Mouse (Mus musculus) forebrain, embryonic 11.5 days (tissue): ENCODE data around the gene Zfhx3. TPM values are rescaled to one million over a fixed set of nuclear protein-coding genes. Genes with fewer than 3 reads are reported as not detected.

Experiments
- ATAC-seq: fragments of 200-750 bp; cut with Nextera tagmentation; replicated peaks from 2 replicates; pipeline ENCODE4 v1.8.0; 2017; ENCODE audit warnings: moderate TSS enrichment; ENCODE audit not compliant: low FRiP score
- DNase-seq: peaks from one replicate; pipeline ENCODE4 v3.0.0-alpha.2; 2017; ENCODE audit warnings: low spot score
- H3K27ac ChIP-seq: fragments of 300-500 bp; sonication (generic); 2 replicates; pipeline ENCODE4 v1.5.1; 2014; ENCODE audit warnings: low read depth, low read length
- H3K27me3 ChIP-seq: fragments of 300-500 bp; sonication (generic); 2 replicates; pipeline ENCODE4 v1.6.1; 2014; ENCODE audit warnings: mild to moderate bottlenecking, low read length, mixed read lengths; ENCODE audit not compliant: control insufficient read depth, insufficient read depth
- H3K36me3 ChIP-seq: fragments of 300-500 bp; sonication (generic); 2 replicates; pipeline ENCODE4 v1.6.1; 2014; ENCODE audit warnings: mild to moderate bottlenecking, low read length, moderate library complexity, mixed read lengths; ENCODE audit not compliant: control insufficient read depth, insufficient read depth
- H3K4me1 ChIP-seq: fragments of 300-500 bp; sonication (generic); replicated peaks from 2 replicates; pipeline ENCODE4 v1.6.1; 2014; ENCODE audit warnings: low read length, mixed read lengths; ENCODE audit not compliant: control insufficient read depth, insufficient read depth
- H3K4me2 ChIP-seq: fragments of 300-500 bp; sonication (generic); 2 replicates; pipeline ENCODE4 v1.6.1; 2014; ENCODE audit warnings: low read depth, mild to moderate bottlenecking, low read length, moderate library complexity, mixed read lengths; ENCODE audit not compliant: severe bottlenecking
- H3K4me3 ChIP-seq: fragments of 300-500 bp; sonication (generic); 2 replicates; pipeline ENCODE4 v1.5.1; 2014; ENCODE audit warnings: low read depth, low read length
- H3K9ac ChIP-seq: fragments of 300-500 bp; sonication (generic); 2 replicates; pipeline ENCODE4 v1.6.1; 2014; ENCODE audit warnings: low read length
- H3K9me3 ChIP-seq: fragments of 300-500 bp; sonication (generic); 2 replicates; pipeline ENCODE4 v1.6.1; 2016; ENCODE audit warnings: low read length, mixed read lengths; ENCODE audit not compliant: control insufficient read depth
- WGBS: fragments of 180-500 bp; shearing (Covaris S2); extraction: QIAGEN DNeasy Blood & Tissue Kit; methylation state at CpG from one replicate; pipeline ENCODE4 v1.1.7; 2014; 5-methylcytosine and 5-hydroxymethylcytosine counted together
- polyA plus RNA-seq: library from polyadenylated mRNA; unstranded; fragments of >200 nt; fragmentation: Nextera tagmentation; extraction: Ambion mirVana; gene quantifications from 2 replicates; pipeline ENCODE4 v1.2.1, GENCODE M21; 2014

Zfhx3 gene
- polyA plus RNA-seq, 1 experiment from 2014 or later: 22.9 TPM

DNA sequence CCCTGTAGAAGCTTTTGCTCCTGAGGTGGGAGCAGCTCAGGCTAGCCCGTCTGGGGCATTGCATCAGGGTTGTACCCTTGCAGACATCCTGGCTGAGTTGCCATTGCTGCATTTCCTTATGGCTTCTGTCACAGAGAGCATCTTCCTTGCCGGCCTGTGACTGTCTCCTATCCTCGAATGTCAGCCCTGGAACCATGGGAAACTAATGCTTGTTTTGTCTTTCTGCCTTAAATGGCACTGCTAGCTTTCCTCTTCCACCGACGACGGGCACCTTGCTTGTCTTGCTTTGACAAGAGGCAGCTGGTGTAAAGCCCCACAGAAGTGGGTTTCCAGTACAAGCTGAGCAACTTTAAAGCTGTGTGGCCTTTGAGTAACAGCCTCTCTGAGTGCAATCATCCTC, 752.1 kb downstream of the Zfhx3 start:
- H3K4me1 ChIP-seq: peaks cover 27% of the 10 kb centered on the region
- no peak overlapping the region for H3K4me2 ChIP-seq
- DNase-seq: no peak
- peaks cover 56% of the 10 kb centered on the region for H3K27me3 ChIP-seq
- no peaks in the 10 kb centered on the region for H3K36me3 ChIP-seq
- no peaks in the 10 kb centered on the region for H3K9me3 ChIP-seq
- no peak overlapping the region for H3K27ac ChIP-seq
- 28% methylated on average over 6 of the region's 6 CpGs for WGBS
- H3K4me3 ChIP-seq: no peak overlapping the region
- no peak for ATAC-seq
- H3K9ac ChIP-seq: no peak overlapping the region

DNA sequence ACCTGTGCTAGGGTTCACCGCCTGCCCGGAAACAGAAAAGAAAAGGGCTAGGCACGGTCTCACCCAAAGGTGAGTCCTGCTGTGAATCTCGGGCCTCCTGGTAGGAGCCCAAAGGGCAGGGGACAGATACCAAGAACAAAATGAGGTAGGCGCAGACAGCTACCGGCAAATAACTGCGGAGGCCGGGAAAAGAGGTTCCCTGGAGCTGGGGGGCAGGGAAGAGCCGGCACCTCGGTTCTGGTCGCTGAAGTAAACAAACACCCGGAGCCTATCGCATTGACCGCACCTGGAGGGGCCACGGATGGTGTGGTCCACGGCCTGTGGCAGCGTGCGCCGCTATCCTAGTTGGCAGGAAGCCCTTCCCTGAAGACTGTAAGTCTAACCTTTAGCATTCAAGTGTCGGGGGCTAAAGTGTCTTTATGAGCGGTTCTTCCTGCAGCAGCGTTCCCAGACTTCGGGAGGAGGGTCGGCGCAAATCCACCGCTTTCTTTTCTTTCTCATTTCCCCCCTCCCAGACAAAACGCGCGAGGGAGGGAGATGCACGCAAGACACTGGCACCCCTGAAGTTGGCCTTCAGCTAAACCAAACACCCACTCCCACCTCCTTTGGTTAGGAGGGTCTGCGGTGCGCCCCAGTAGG, 752.9 kb downstream of the Zfhx3 start:
- Histone ChIP-seq H3K4me2 (peak overlapping the region; percentile 52), H3K36me3 (no peaks in the 10 kb centered on the region), H3K27me3 (peaks cover 62% of the 10 kb centered on the region), H3K9me3 (no peaks in the 10 kb centered on the region), H3K27ac (no peak overlapping the region), H3K4me1 (peaks cover 29% of the 10 kb centered on the region), H3K4me3 (peak overlapping the region; percentile 26), H3K9ac (peak overlapping the region; percentile 29; the same call in 1 of the 2 replicates)
- 1% methylated on average over 32 of the region's 32 CpGs for WGBS
- DNase-seq (peak; percentile 53), ATAC-seq (no peak)

DNA sequence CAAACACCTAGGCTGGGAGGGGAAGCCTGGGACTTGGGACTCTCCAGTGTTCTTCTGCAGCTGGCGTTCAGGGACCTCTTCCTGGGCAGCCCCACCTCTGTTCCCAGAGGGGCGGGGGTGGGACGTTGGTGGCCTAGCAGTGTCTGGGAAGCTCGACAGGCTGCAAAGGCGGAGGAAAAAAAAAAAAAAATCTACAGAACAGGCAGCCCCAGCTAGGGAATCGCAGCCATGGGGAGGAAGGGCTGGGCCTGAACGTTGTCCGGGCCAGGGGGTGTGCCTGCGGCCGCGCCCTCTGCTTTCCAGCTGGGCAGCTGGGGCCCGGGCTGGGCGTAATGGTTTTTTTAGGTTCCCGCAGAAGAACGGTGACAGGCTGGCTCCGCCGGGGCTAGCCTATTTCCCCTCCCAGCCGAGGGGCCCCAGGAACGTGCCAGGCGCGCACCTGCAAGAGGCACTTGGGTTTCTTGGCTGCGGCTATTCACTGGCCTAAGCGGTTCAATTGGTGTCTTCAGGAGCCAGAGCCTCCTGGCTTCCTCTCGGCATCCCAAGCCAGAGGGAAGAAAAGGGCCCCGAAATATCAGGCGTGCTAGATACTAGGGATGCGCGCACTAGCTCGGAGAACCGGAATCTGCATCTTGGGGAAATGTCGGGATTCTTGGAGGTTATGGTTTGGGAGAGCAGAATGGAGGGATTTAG, 753.6 kb downstream of the Zfhx3 start:
- peak overlapping the region; percentile 52 for H3K4me2 ChIP-seq
- WGBS: under 1% methylated on average over 30 of the region's 31 CpGs
- DNase-seq: peak; percentile 69

DNA sequence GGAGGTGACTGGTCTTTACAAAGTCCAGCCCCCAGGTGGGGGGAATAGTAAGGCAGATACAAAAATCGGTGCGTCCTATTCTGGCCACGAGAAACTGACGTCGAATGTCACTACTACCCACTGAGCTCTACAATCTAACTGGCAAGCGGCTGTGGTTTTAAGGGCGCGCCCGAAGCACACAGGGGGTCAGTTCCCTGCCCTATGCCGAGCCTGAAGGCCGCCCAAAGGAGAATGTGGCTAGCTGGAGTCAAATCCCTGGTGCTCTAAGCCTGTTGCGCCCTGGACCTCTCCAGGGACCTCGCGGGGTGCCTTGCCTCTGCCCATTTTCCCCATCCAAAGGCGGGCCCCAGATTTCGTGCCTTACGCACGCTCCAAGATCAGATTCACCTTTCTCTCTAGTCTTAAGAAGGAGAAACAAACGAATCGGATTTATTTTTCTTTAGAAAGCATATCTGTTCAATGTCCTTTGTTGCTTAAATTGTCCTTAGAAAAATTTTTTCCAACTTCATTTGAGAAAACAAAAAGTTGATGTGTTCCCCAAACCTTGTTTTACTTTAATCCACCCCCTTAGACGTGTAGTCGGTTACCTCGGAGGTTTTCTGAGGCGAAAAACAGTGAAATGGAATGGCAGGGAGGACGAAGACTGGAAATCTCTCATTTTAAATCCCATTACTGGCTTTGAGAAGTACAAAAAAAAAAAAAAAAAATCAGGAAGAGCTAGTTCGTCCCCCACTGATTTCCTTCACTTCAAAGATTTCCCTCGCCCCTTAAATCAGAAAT, 754.4 kb downstream of the Zfhx3 start:
- Histone ChIP-seq H3K36me3 (no peaks in the 10 kb centered on the region), H3K27ac (no peak overlapping the region), H3K4me3 (peak overlapping the region; percentile 26; the same call in 1 of the 2 replicates), H3K9ac (no peak overlapping the region), H3K9me3 (no peaks in the 10 kb centered on the region), H3K4me1 (peaks cover 26% of the 10 kb centered on the region), H3K4me2 (peak overlapping the region; percentile 52; the same call in 1 of the 2 replicates), H3K27me3 (peaks cover 63% of the 10 kb centered on the region)
- 2% methylated on average over 27 of the region's 27 CpGs for WGBS
- DNase-seq: peak; percentile 63
- ATAC-seq: no peak

More for the DNA sequence above, 753.6 kb downstream of the Zfhx3 start:
- Histone ChIP-seq H3K36me3 (no peaks in the 10 kb centered on the region), H3K9ac (peak overlapping the region; percentile 29; the same call in 1 of the 2 replicates), H3K9me3 (no peaks in the 10 kb centered on the region), H3K4me3 (peak overlapping the region; percentile 26), H3K4me1 (peaks cover 28% of the 10 kb centered on the region), H3K27ac (no peak overlapping the region), H3K27me3 (peaks cover 63% of the 10 kb centered on the region)
- ATAC-seq: no peak

DNA sequence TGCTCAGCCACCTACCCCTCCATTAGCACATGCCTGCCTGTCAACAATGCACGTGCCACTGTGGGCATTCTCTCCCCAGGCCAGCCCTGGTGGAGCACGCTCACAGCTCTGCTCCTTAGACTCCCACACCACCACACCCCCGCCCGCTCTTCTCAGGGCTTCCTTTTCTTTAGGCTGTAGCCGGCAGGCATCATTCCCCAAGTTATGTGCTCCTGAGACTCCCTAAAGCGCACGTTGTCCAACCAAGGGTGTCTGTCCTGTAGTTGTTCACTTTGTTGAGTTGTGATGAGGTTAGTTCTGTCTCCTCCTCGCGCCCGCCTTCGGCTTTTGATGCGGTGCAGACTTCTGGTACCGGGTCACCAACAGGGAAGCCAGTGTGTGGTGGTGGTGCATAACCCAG, 755.1 kb downstream of the Zfhx3 start:
- ATAC-seq (no peak), DNase-seq (peak; percentile 75)
- Histone ChIP-seq H3K36me3 (no peaks in the 10 kb centered on the region), H3K4me2 (peak overlapping the region; percentile 33; the same call in 1 of the 2 replicates), H3K4me3 (peak overlapping the region; percentile 10; the same call in 1 of the 2 replicates), H3K27ac (no peak overlapping the region), H3K4me1 (peaks cover 28% of the 10 kb centered on the region), H3K9ac (no peak overlapping the region), H3K27me3 (peaks cover 62% of the 10 kb centered on the region), H3K9me3 (no peaks in the 10 kb centered on the region)
- WGBS: under 1% methylated on average over 13 of the region's 13 CpGs

DNA sequence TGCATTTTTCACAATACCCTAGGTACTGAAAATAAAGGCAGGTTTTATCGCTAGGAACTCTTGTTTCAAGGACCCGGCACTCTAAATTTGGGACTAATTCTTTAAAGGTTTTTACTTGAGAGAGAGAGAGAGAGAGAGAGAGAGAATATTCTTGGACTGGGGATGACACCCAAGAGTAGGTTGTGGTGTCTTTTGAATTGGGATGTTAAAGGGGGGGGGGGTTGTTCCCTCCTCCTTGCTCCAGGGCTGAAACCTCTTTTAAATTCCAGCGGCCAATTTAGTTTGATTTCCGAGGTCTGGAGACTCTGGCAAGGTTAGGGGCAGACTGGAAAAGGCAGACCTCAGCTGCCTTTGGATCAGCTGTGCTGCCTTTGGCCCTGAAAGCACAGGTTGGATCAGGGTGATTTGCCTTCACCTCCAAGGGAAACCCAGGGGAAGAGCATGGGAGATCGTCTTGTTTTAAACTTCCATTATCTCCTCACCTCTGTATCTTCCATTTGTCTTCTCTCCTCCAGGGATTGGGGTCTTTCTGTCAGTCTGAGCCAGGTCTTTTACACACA, 755.7 kb downstream of the Zfhx3 start:
- Histone ChIP-seq H3K9me3 (no peaks in the 10 kb centered on the region), H3K27ac (no peak overlapping the region), H3K4me3 (no peak overlapping the region), H3K4me1 (peaks cover 28% of the 10 kb centered on the region), H3K27me3 (peaks cover 61% of the 10 kb centered on the region), H3K9ac (no peak overlapping the region), H3K36me3 (no peaks in the 10 kb centered on the region), H3K4me2 (no peak overlapping the region; the same call in 1 of the 2 replicates)
- ATAC-seq: no peak
- WGBS: 4% methylated on average over 5 of the region's 5 CpGs
- no peak for DNase-seq

DNA sequence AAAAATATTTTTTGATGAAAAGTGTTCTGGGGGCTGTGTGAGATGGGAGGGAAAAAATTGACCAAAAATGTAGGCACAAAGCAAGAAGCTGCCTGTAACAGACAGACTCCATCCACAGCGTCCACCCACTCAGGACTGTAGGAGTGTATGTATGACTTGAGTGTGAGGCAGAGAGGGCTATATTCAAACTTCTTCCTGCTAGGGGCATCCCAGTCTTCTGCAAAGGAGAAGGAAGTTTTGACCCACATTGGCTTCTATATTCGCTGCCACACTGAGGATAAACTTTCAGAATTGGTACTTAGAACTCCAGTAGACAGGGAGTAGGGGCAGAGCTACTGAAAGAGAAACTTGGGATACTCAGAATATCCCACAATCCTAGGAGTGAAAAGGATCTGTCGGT, 756.6 kb downstream of the Zfhx3 start:
- no peak overlapping the region; the same call in 1 of the 2 replicates for H3K4me2 ChIP-seq
- H3K27me3 ChIP-seq: peaks cover 53% of the 10 kb centered on the region
- H3K27ac ChIP-seq: no peak overlapping the region
- 5% methylated on average over 3 of the region's 3 CpGs for WGBS
- peaks cover 28% of the 10 kb centered on the region for H3K4me1 ChIP-seq
- no peaks in the 10 kb centered on the region for H3K36me3 ChIP-seq
- ATAC-seq (no peak), DNase-seq (no peak)
- H3K9me3 ChIP-seq: no peaks in the 10 kb centered on the region
- H3K4me3 ChIP-seq: no peak overlapping the region
- no peak overlapping the region for H3K9ac ChIP-seq
